ENCODE assay signal across 15 mouse cellular contexts in the genomic region with DNA sequence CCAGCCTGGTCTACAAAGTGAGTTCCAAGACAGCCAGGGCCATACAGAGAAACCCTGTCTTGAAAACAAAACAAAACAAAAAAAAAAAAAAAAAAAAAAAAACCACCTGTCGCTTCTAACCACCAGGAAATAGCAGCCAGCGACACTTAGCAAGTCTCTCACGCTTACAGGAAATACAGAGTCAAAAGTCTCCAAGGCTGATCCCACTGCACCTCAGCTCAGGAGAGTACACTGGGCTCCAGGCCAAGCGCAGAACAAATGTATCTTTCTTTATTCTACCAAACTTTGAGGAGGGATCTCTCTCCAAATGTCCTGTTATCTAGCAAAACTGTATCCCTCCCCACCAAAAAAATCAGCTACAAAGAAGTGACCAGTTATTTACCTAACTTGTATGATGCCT. TPM values are rescaled to one million over a fixed set of nuclear protein-coding genes. Genes with fewer than 3 reads are reported as not detected.
DNase-seq lines count a peak whose midpoint lies in the region; ATAC-seq lines count a peak whose summit lies in the region.
"Had no signal": no experiment of that assay in that cellular context is flagged by ENCODE, and none has a peak within 500 bp of the region (broad histone marks: within the 10 kb centered on the region; RNA-seq: fewer than 3 reads in every experiment).

No protein-coding gene starts in this region.

- peaks cover 5% of the 10 kb centered on the region for H3K4me1 ChIP-seq in heart, embryonic 16.5 days (ENCODE audit: control insufficient read depth, insufficient read depth, low read length)
- peaks cover 21% of the 10 kb centered on the region for H3K4me1 ChIP-seq in neural tube, embryonic 12.5 days

- no peak overlapping the region for H3K4me2 ChIP-seq in heart, embryonic 16.5 days (ENCODE audit: low read depth, low read length)
- peak overlapping the region; percentile 75; the same call in 1 of the 2 replicates for H3K4me2 ChIP-seq in neural tube, embryonic 12.5 days (replicated peaks)
- H3K4me2 ChIP-seq: heart, embryonic 11.5 days; stomach, embryonic 15.5 days had no signal

- no peaks in the 10 kb centered on the region for H3K9me3 ChIP-seq in heart, embryonic 16.5 days (replicated peaks; ENCODE audit: control insufficient read depth, low read length)
- H3K9me3 ChIP-seq in neural tube, embryonic 12.5 days, result no peaks in the 10 kb centered on the region
- H3K9me3 ChIP-seq: stomach, embryonic 15.5 days had no signal

- no peak for ATAC-seq in heart, embryonic 16.5 days (replicated peaks; ENCODE audit: extremely low read depth, insufficient read depth, low FRiP score)
- no peak for ATAC-seq in neural tube, embryonic 12.5 days (ENCODE audit: low FRiP score, low read depth)

- H3K27ac ChIP-seq in heart, embryonic 16.5 days (ENCODE audit: low read length), result peak overlapping the region; percentile 4; the same call in 1 of the 2 replicates
- no peak overlapping the region for H3K27ac ChIP-seq in neural tube, embryonic 12.5 days
- H3K27ac ChIP-seq: stomach, embryonic 15.5 days had no signal

- H3K27me3 ChIP-seq in heart, embryonic 16.5 days (ENCODE audit: control insufficient read depth, insufficient read depth, low read length), result no peaks in the 10 kb centered on the region
- H3K27me3 ChIP-seq in neural tube, embryonic 12.5 days (replicated peaks), result no peaks in the 10 kb centered on the region
- H3K27me3 ChIP-seq: stomach, embryonic 15.5 days had no signal

- H3K9ac ChIP-seq in heart, embryonic 16.5 days (ENCODE audit: low read length), result no peak overlapping the region
- H3K9ac ChIP-seq in neural tube, embryonic 12.5 days, result no peak overlapping the region
- H3K9ac ChIP-seq: stomach, embryonic 15.5 days had no signal

- no peaks in the 10 kb centered on the region for H3K36me3 ChIP-seq in heart, embryonic 16.5 days (ENCODE audit: control insufficient read depth, insufficient read depth)
- no peaks in the 10 kb centered on the region for H3K36me3 ChIP-seq in neural tube, embryonic 12.5 days
- H3K36me3 ChIP-seq: stomach, embryonic 15.5 days had no signal

- WGBS in heart, embryonic 16.5 days, result 70% methylated on average over 4 of the region's 4 CpGs
- whole genome bisulfite sequencing in neural tube, embryonic 12.5 days, result 72% methylated on average over 4 of the region's 4 CpGs

- H3K4me3 ChIP-seq in heart, embryonic 16.5 days (ENCODE audit: low read length), result no peak overlapping the region
- no peak overlapping the region for H3K4me3 ChIP-seq in neural tube, embryonic 12.5 days
- H3K4me3 ChIP-seq: stomach, embryonic 15.5 days had no signal

- no peak for DNase-seq in heart, adult 8-10 months (ENCODE audit: low spot score)
- no peak for DNase-seq in neural tube, embryonic 10.5 days (ENCODE audit: extremely low spot score, low spot score)
- peak; percentile 72 for DNase-seq in naive thymus-derived CD4-positive, alpha-beta T cell, adult 2 months (ENCODE audit: low read depth)
- peak; percentile 46 for DNase-seq in thymus, postnatal 4 days
- no peak for DNase-seq in right cerebral cortex, adult 18-20 months
- DNase-seq in urinary bladder, postnatal 10 days (ENCODE audit: low spot score), result no peak
- DNase-seq: adrenal gland, postnatal 36 days; cerebellum, adult 18-20 months; kidney, adult 11 months; left cerebral cortex, postnatal 4 days; lung, postnatal 14 days had no signal

RNA-seq across cellular contexts. Expression of gene Hdhd5, which starts 2.0 kb away (rescaled TPM):
- 14.9 and 17.4 TPM in 2 replicates for polyA plus RNA-seq in heart, embryonic 16.5 days (2015; fragmentation: Nextera tagmentation; extraction: Ambion mirVana)
- 10 to 100 TPM; 20.1 to 25.0 (median 22.9) TPM for total RNA-seq in heart, adult 8-10 months (2022)
- 19.9 and 23.6 TPM in 2 replicates for polyA plus RNA-seq in neural tube, embryonic 12.5 days (2016; fragmentation: Nextera tagmentation; extraction: Ambion mirVana)

RNA-seq across cellular contexts. Expression of gene Tmem121b, which starts 35.5 kb away (rescaled TPM):
- 0.07 and 0.11 TPM in 2 replicates for polyA plus RNA-seq in heart, embryonic 16.5 days (2015; fragmentation: Nextera tagmentation; extraction: Ambion mirVana)
- total RNA-seq in heart, adult 8-10 months (2022), result not detected
- polyA plus RNA-seq in neural tube, embryonic 12.5 days (2016; fragmentation: Nextera tagmentation; extraction: Ambion mirVana), result 2.5 and 3.2 TPM in 2 replicates

Comparison
In these comparisons a context has a peak if more than half of its experiments do, and no peak if none do; other contexts are left out.
1. DNase-seq: peak in naive thymus-derived CD4-positive, alpha-beta T cell, adult 2 months (single experiment) and thymus, postnatal 4 days (single experiment); none in heart, adult 8-10 months (single experiment), neural tube, embryonic 10.5 days (single experiment), right cerebral cortex, adult 18-20 months (single experiment) and urinary bladder, postnatal 10 days (single experiment).